Mouse (Mus musculus): ENCODE measurements at regions not wholly inside any gene's neighbourhood (a gene's known extent, or its start where the extent isn't known, plus 50 kb on each side); places are given as distances from the start of the nearest gene placed in this dataset.
A peak's percentile ranks its signal among the peaks of the same experiment; 100 is the strongest.

GRCm38 (mm10) chr1:76634071-76634470 lies 880.8 kb downstream of the Epha4 start:
- ATAC-seq (ENCODE audit: low FRiP score) = no peak

DNA sequence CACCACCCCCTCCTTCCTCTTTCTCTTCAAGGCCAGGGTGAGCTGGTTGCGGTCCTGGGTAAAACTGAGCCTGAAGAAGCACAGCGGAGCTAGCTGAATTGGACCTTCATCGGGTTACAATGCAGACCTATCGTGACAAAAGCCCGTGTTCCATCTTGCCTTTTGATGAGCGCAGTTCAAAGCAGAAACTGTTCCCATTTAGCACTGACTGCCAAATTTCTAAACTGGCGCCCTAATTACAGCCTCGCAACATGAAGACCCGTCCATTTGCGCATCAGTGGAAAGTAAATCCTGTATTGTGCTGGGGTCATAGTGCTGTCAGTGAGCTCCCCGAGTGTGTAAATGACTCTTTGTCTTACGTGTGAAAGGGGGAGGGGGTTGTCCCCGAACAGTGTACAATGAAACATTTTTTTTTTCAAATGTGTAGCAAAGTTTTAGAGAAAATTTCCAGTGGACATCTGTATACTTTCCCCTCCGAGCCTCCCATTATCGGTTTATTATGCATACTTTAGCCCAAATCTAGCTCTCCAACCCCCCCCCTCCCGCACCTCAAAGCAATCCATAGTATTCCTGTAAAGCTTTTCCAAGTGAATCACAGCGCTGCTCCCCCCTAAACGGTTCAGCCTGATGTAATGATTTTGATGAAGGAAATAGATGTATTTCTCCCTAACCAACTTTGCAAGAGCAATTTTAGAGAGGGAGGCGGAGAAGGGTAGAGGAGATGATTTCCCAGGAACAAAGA lies 877.4 kb downstream of the Epha4 start:
- Histone ChIP-seq H3K9me3 (ENCODE audit: low read length) (no peaks in the 10 kb centered on the region), H3K4me1 (ENCODE audit: insufficient read depth, low read length) (no peaks in the 10 kb centered on the region), H3K27ac (ENCODE audit: low read depth, low read length) (no peak overlapping the region), H3K4me2 (ENCODE audit: low read depth, low read length, poor library complexity, severe bottlenecking) (peak overlapping the region; percentile 32), H3K9ac (replicated peaks; ENCODE audit: low read length, poor library complexity, severe bottlenecking) (no peak overlapping the region), H3K27me3 (ENCODE audit: insufficient read depth, low read length) (no peaks in the 10 kb centered on the region), H3K4me3 (ENCODE audit: low read depth, low read length) (no peak overlapping the region), H3K36me3 (ENCODE audit: insufficient read depth, low read length) (no peaks in the 10 kb centered on the region)
- no peak for TF ChIP-seq CTCF (IDR thresholded peaks at IDR 0.05)
- no peak for ATAC-seq (ENCODE audit: low FRiP score)
- DNase-seq (ENCODE audit: low spot score) = peak; percentile 43
- 40% methylated on average over 19 of the region's 19 CpGs for WGBS

More at GRCm38 (mm10) chr1:76634071-76634470, 880.8 kb downstream of the Epha4 start:
- H3K4me2 ChIP-seq (ENCODE audit: low read depth, low read length, poor library complexity, severe bottlenecking) = no peak overlapping the region
- WGBS = 89% methylated on average over 1 of the region's 1 CpGs
- H3K4me1 ChIP-seq (ENCODE audit: insufficient read depth, low read length) = no peaks in the 10 kb centered on the region
- no peak overlapping the region for H3K9ac ChIP-seq (replicated peaks; ENCODE audit: low read length, poor library complexity, severe bottlenecking)
- DNase-seq (ENCODE audit: low spot score) = no peak
- H3K36me3 ChIP-seq (ENCODE audit: insufficient read depth, low read length) = no peaks in the 10 kb centered on the region
- no peaks in the 10 kb centered on the region for H3K9me3 ChIP-seq (ENCODE audit: low read length)
- H3K4me3 ChIP-seq (ENCODE audit: low read depth, low read length) = no peak overlapping the region
- TF ChIP-seq CTCF (IDR thresholded peaks at IDR 0.05) = no peak
- no peaks in the 10 kb centered on the region for H3K27me3 ChIP-seq (ENCODE audit: insufficient read depth, low read length)
- H3K27ac ChIP-seq (ENCODE audit: low read depth, low read length) = no peak overlapping the region

DNA sequence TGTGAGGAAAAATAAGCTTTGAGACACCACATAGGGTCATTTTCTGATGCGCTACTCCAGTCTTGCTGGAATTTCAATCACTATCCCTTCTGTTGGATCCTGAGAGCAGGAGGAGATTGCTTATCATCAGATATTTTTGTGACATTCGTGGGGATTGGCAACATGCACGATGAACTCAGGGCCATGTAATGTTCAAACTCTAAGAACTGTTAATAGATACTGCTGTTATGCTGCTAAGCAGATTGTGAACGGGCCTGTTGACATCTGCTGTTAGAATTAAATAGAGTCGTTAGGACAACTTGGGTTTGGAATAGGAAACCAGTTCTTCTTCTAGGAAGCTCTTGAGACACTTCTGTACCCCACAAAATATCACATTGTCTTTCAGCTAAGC lies 876.9 kb downstream of the Epha4 start:
- Histone ChIP-seq H3K4me3 (ENCODE audit: low read depth, low read length) (no peak overlapping the region), H3K4me2 (ENCODE audit: low read depth, low read length, poor library complexity, severe bottlenecking) (no peak overlapping the region), H3K9me3 (ENCODE audit: low read length) (no peaks in the 10 kb centered on the region), H3K27me3 (ENCODE audit: insufficient read depth, low read length) (no peaks in the 10 kb centered on the region), H3K9ac (replicated peaks; ENCODE audit: low read length, poor library complexity, severe bottlenecking) (no peak overlapping the region), H3K27ac (ENCODE audit: low read depth, low read length) (no peak overlapping the region), H3K4me1 (ENCODE audit: insufficient read depth, low read length) (no peaks in the 10 kb centered on the region), H3K36me3 (ENCODE audit: insufficient read depth, low read length) (no peaks in the 10 kb centered on the region)
- ATAC-seq (ENCODE audit: low FRiP score) (no peak), DNase-seq (ENCODE audit: low spot score) (no peak)
- whole genome bisulfite sequencing = 72% methylated on average over 5 of the region's 5 CpGs
- TF ChIP-seq CTCF (IDR thresholded peaks at IDR 0.05) = no peak

DNA sequence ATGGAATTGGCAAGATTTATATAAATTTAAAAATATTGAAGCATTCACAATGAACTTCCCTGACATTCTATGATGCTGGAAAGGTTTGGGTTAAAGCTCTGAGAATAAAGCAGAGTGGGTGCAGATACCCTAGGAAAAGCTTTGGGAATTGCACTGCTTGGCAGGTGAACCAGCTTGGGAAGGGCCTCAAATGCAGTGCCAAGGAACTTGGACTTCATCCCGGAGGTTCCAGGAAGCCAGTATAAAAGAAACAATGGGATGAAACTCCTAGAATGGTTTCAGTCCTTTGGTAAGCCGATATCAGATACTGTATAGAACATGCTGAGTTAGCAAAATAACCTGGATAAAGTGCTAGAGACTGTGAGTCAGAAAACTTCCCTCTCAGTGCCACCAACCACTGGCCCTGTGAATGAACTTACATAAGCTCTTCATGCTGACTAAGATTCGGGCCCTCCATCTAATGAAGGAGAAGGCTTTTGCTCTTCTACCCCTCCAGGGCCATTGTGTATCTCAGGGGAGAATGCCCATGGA lies 873.6 kb downstream of the Epha4 start:
- Histone ChIP-seq H3K36me3 (ENCODE audit: insufficient read depth, low read length) (no peaks in the 10 kb centered on the region), H3K4me2 (ENCODE audit: low read depth, low read length, poor library complexity, severe bottlenecking) (no peak overlapping the region), H3K9ac (replicated peaks; ENCODE audit: low read length, poor library complexity, severe bottlenecking) (no peak overlapping the region), H3K4me3 (ENCODE audit: low read depth, low read length) (no peak overlapping the region), H3K9me3 (ENCODE audit: low read length) (no peaks in the 10 kb centered on the region), H3K27me3 (ENCODE audit: insufficient read depth, low read length) (no peaks in the 10 kb centered on the region), H3K4me1 (ENCODE audit: insufficient read depth, low read length) (no peaks in the 10 kb centered on the region), H3K27ac (ENCODE audit: low read depth, low read length) (no peak overlapping the region)
- DNase-seq (ENCODE audit: low spot score) (peak; percentile 11), ATAC-seq (ENCODE audit: low FRiP score) (no peak)
- WGBS = 68% methylated on average over 3 of the region's 3 CpGs
- no peak for TF ChIP-seq CTCF (IDR thresholded peaks at IDR 0.05)

- H3K36me3 ChIP-seq (ENCODE audit: insufficient read depth, low read length) = no peaks in the 10 kb centered on the region
- H3K4me2 ChIP-seq (ENCODE audit: low read depth, low read length, poor library complexity, severe bottlenecking) = no peak overlapping the region
- WGBS = 74% methylated on average over 6 of the region's 6 CpGs
- H3K27me3 ChIP-seq (ENCODE audit: insufficient read depth, low read length) = no peaks in the 10 kb centered on the region
- no peak overlapping the region for H3K9ac ChIP-seq (replicated peaks; ENCODE audit: low read length, poor library complexity, severe bottlenecking)
- no peaks in the 10 kb centered on the region for H3K9me3 ChIP-seq (ENCODE audit: low read length)
- H3K4me1 ChIP-seq (ENCODE audit: insufficient read depth, low read length) = no peaks in the 10 kb centered on the region
- peak; percentile 27 for DNase-seq (ENCODE audit: low spot score)
- ATAC-seq (ENCODE audit: low FRiP score) = no peak
- no peak overlapping the region for H3K4me3 ChIP-seq (ENCODE audit: low read depth, low read length)
- no peak for TF ChIP-seq CTCF (IDR thresholded peaks at IDR 0.05)
- H3K27ac ChIP-seq (ENCODE audit: low read depth, low read length) = no peak overlapping the region
Observed at GRCm38 (mm10) chr1:76642703-76643102, 872.2 kb downstream of the Epha4 start.

DNA sequence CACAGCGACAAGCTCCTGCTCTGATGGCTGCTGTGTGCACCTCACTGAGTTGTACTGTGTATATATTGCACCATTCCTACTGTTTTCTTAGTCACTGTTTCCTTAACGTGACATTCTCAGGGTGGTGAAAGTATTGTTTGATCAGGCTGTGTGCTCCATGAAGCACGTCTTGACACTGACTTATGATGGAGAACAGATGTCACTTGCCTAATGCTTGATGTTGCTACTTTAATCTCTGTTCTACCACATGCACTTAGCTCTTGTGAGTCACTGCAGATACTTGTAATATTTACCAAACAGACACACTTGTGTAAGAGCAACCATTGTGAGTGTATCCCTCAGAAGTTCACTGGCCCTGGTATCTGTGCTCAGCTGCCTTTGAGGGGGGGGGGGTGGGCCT lies 870.0 kb downstream of the Epha4 start:
- no peak for ATAC-seq (ENCODE audit: low FRiP score)
- WGBS = 83% methylated on average over 3 of the region's 3 CpGs
- Histone ChIP-seq H3K4me3 (ENCODE audit: low read depth, low read length) (no peak overlapping the region), H3K27me3 (ENCODE audit: insufficient read depth, low read length) (no peaks in the 10 kb centered on the region), H3K9me3 (ENCODE audit: low read length) (no peaks in the 10 kb centered on the region), H3K9ac (replicated peaks; ENCODE audit: low read length, poor library complexity, severe bottlenecking) (no peak overlapping the region), H3K4me1 (ENCODE audit: insufficient read depth, low read length) (no peaks in the 10 kb centered on the region), H3K4me2 (ENCODE audit: low read depth, low read length, poor library complexity, severe bottlenecking) (no peak overlapping the region), H3K36me3 (ENCODE audit: insufficient read depth, low read length) (no peaks in the 10 kb centered on the region), H3K27ac (ENCODE audit: low read depth, low read length) (no peak overlapping the region)
- TF ChIP-seq CTCF (IDR thresholded peaks at IDR 0.05) = no peak
- DNase-seq (ENCODE audit: low spot score) = no peak

All from midbrain, postnatal 0 days (tissue).